Mouse (Mus musculus) MEL (cell line): ENCODE data around the gene Bnip2. TPM values are rescaled to one million over a fixed set of nuclear protein-coding genes. Genes with fewer than 3 reads are reported as not detected.

Experiments
- DNase-seq: peaks from one replicate; pipeline ENCODE4 v3.0.0; 2011; ENCODE audit warnings: low read depth, low spot score
- H3K27ac ChIP-seq: 2 replicates; pipeline ENCODE4 v1.5.1; 2012; ENCODE audit warnings: low read depth, mild to moderate bottlenecking, control low read depth, low read length, moderate library complexity; ENCODE audit not compliant: control insufficient read depth
- H3K27me3 ChIP-seq, 2 experiments: fragments of 150-350 bp in 1 of 2; sonication (generic) in 1 of 2; 2 replicates each; pipeline ENCODE4 v1.6.1; 2012; ENCODE audit warnings: low read length in 2 of 2, mild to moderate bottlenecking in 2 of 2, improper control_type of control experiment in 1 of 2, moderate library complexity in 1 of 2; ENCODE audit not compliant: insufficient read depth in 2 of 2, control insufficient read depth in 1 of 2
- H3K36me3 ChIP-seq, 2 experiments: 2 replicates each; pipeline ENCODE4 v1.6.1; 2012 to 2014; ENCODE audit warnings: low read length in 2 of 2, improper control_type of control experiment in 1 of 2, inconsistent platforms in 1 of 2, mild to moderate bottlenecking in 1 of 2; ENCODE audit not compliant: insufficient read depth in 2 of 2, control insufficient read depth in 1 of 2
- H3K4me1 ChIP-seq, 2 experiments: fragments of 150-350 bp in 1 of 2; sonication (generic) in 1 of 2; 2 replicates each; pipeline ENCODE4 v1.6.1; 2012; ENCODE audit warnings: low read length in 2 of 2, improper control_type of control experiment in 1 of 2, mild to moderate bottlenecking in 1 of 2; ENCODE audit not compliant: insufficient read depth in 2 of 2, control insufficient read depth in 1 of 2
- H3K4me3 ChIP-seq, 2 experiments: fragments of 150-350 bp in 1 of 2; sonication (generic) in 1 of 2; 2 replicates each; pipeline ENCODE4 v1.5.1; 2012; ENCODE audit warnings: low read depth in 2 of 2, low read length in 2 of 2, mild to moderate bottlenecking in 2 of 2, moderate library complexity in 2 of 2, control low read depth in 1 of 2, improper control_type of control experiment in 1 of 2; ENCODE audit not compliant: control insufficient read depth in 1 of 2, insufficient read depth in 1 of 2
- H3K79me2 ChIP-seq: 2 replicates; pipeline ENCODE4 v1.6.1; 2012; ENCODE audit warnings: mild to moderate bottlenecking, low read length, moderate library complexity; ENCODE audit not compliant: control insufficient read depth, poor library complexity, insufficient read depth
- H3K9ac ChIP-seq: 2 replicates; pipeline ENCODE4 v1.6.1; 2012; ENCODE audit warnings: low read depth, mild to moderate bottlenecking, control low read depth, low read length, moderate library complexity; ENCODE audit not compliant: control insufficient read depth, poor library complexity, severe bottlenecking
- H3K9me3 ChIP-seq: fragments of 150-350 bp; sonication (generic); replicated peaks from 2 replicates; pipeline ENCODE4 v1.6.1; 2012; ENCODE audit warnings: mild to moderate bottlenecking, low read length, improper control_type of control experiment, moderate library complexity; ENCODE audit not compliant: insufficient read depth
- BHLHE40 ChIP-seq: IDR thresholded peaks from 2 replicates; pipeline ENCODE4 v1.6.1; 2012; ENCODE audit warnings: low read depth, mild to moderate bottlenecking, inconsistent platforms, low read length, improper control_type of control experiment, borderline replicate concordance
- CTCF ChIP-seq, 3 experiments: IDR thresholded peaks in 2 of 3; conservative IDR thresholded peaks in 1 of 3; 2 replicates each; pipeline ENCODE4 v1.5.1; 2011 to 2012; ENCODE audit warnings: low read length in 3 of 3, low read depth in 2 of 3, mild to moderate bottlenecking in 2 of 3, improper control_type of control experiment in 1 of 3, inconsistent platforms in 1 of 3, mixed read lengths in 1 of 3, moderate library complexity in 1 of 3; ENCODE audit not compliant: control insufficient read depth in 1 of 3, insufficient read depth in 1 of 3, poor library complexity in 1 of 3, severe bottlenecking in 1 of 3
- E2F4 ChIP-seq: IDR thresholded peaks from 2 replicates; pipeline ENCODE4 v1.6.1; 2011; ENCODE audit warnings: low read depth, low read length, improper control_type of control experiment, borderline replicate concordance
- ELF1 ChIP-seq: IDR thresholded peaks from 2 replicates; pipeline ENCODE4 v1.6.1; 2014; ENCODE audit warnings: low read depth, mild to moderate bottlenecking, inconsistent platforms, low read length, improper control_type of control experiment, moderate library complexity
- EP300 ChIP-seq, 2 experiments: IDR thresholded peaks; 2 replicates each; pipeline ENCODE4 v1.6.1; 2011; ENCODE audit warnings: improper control_type of control experiment in 2 of 2, low read length in 2 of 2, low read depth in 1 of 2, mild to moderate bottlenecking in 1 of 2
- GATA1 ChIP-seq: IDR thresholded peaks from 2 replicates; pipeline ENCODE4 v1.6.1; 2011; ENCODE audit warnings: low read depth, low read length, improper control_type of control experiment
- MAFK ChIP-seq: IDR thresholded peaks from 2 replicates; pipeline ENCODE4 v1.6.1; 2011; ENCODE audit warnings: low read depth, mild to moderate bottlenecking, low read length, improper control_type of control experiment, borderline replicate concordance
- MAZ ChIP-seq: IDR thresholded peaks from 2 replicates; pipeline ENCODE4 v1.6.1; 2012; ENCODE audit warnings: low read depth, mild to moderate bottlenecking, inconsistent platforms, low read length, improper control_type of control experiment
- MXI1 ChIP-seq: IDR thresholded peaks from 2 replicates; pipeline ENCODE4 v1.6.1; 2011; ENCODE audit warnings: mild to moderate bottlenecking, low read depth, low read length, improper control_type of control experiment
- MYC ChIP-seq: IDR thresholded peaks from 2 replicates; pipeline ENCODE4 v1.6.1; 2011; ENCODE audit warnings: low read depth, mild to moderate bottlenecking, low read length, improper control_type of control experiment, moderate library complexity
- NELFE ChIP-seq: IDR thresholded peaks from 2 replicates; pipeline ENCODE4 v1.6.1; 2011; ENCODE audit warnings: low read depth, low read length, improper control_type of control experiment
- RAD21 ChIP-seq: IDR thresholded peaks from 2 replicates; pipeline ENCODE4 v1.6.1; 2011; ENCODE audit warnings: mild to moderate bottlenecking, low read depth, low read length, improper control_type of control experiment
- RCOR1 ChIP-seq: IDR thresholded peaks from 2 replicates; pipeline ENCODE4 v1.6.1; 2012; ENCODE audit warnings: low read depth, mild to moderate bottlenecking, inconsistent platforms, low read length, improper control_type of control experiment
- SIN3A ChIP-seq: IDR thresholded peaks from 2 replicates; pipeline ENCODE4 v1.6.1; 2012; ENCODE audit warnings: low read length, improper control_type of control experiment, inconsistent platforms
- SMC3 ChIP-seq: IDR thresholded peaks from 2 replicates; pipeline ENCODE4 v1.6.1; 2011; ENCODE audit warnings: low read depth, low read length, improper control_type of control experiment
- TBP ChIP-seq: IDR thresholded peaks from 2 replicates; pipeline ENCODE4 v1.8.0; 2011; ENCODE audit warnings: low read depth, low read length, improper control_type of control experiment
- ZC3H11A ChIP-seq: IDR thresholded peaks from 2 replicates; pipeline ENCODE4 v1.6.1; 2012; ENCODE audit warnings: low read depth, mild to moderate bottlenecking, inconsistent platforms, low read length, improper control_type of control experiment
- ZMIZ1 ChIP-seq: IDR thresholded peaks from 2 replicates; pipeline ENCODE4 v1.6.1; 2012; ENCODE audit warnings: low read depth, mild to moderate bottlenecking, inconsistent platforms, low read length, improper control_type of control experiment, moderate library complexity
- polyA plus RNA-seq, 2 experiments: library from polyadenylated mRNA; stranded (reverse) in 1 of 2; unstranded in 1 of 2; fragments of >175 nt in 1 of 2; fragments of >200 nt in 1 of 2; gene quantifications; 2 replicates each; pipeline versions ENCODE4 v1.2.1 to v1.2.4; 2012; ENCODE audit warnings: low replicate concordance in 2 of 2, low read depth in 1 of 2; ENCODE audit not compliant: insufficient read length in 2 of 2, insufficient read depth in 1 of 2, missing spikeins in 1 of 2
- total RNA-seq: library from RNA; depleted of rRNA; stranded (reverse); fragments of 300-350 nt; gene quantifications from 2 replicates; pipeline ENCODE4 v1.2.3, GENCODE M21; 2012

Bnip2 gene
- total and polyA plus RNA-seq, 3 experiments, result 49.7 to 57.2 TPM; not detected in 1

GRCm38 (mm10) chr9:69999318-69999717, 10.1 kb downstream of the Bnip2 start:
- Histone ChIP-seq H3K4me3 (no peak overlapping the region), H3K27me3 (no peaks in the 10 kb centered on the region), H3K4me1 (no peaks in the 10 kb centered on the region; a peak in 1 of 4 replicates)
- TF ChIP-seq MAFK, result no peak
- TF ChIP-seq E2F4, result no peak
- TF ChIP-seq ZC3H11A, result 0 out of 2 replicates have a peak, but pooled peaks have one; percentile 8
- TF ChIP-seq RAD21, result peak; percentile 32
- no peak for TF ChIP-seq TBP
- TF ChIP-seq BHLHE40, result no peak
- peak; percentile 30 for TF ChIP-seq SMC3
- TF ChIP-seq GATA1, result no peak
- peak; percentile 35 to 50 (median 42) for TF ChIP-seq CTCF (IDR thresholded peaks at IDR 0.05 in 2 of 3, conservative IDR thresholded peaks at IDR 0.05 in 1 of 3; ENCODE audit: control insufficient read depth in 1 of 3, insufficient read depth in 1 of 3, low read depth in 2 of 3, low read length in 3 of 3, poor library complexity in 1 of 3, severe bottlenecking in 1 of 3)
- no peak for TF ChIP-seq EP300 (IDR thresholded peaks at IDR 0.05; ENCODE audit: low read depth in 1 of 2, low read length in 2 of 2)
- TF ChIP-seq, all 39 proteins: peak for 4
- Histone ChIP-seq H3K9me3 (no peaks in the 10 kb centered on the region), H3K9ac (no peak overlapping the region), H3K79me2 (peaks cover 2% of the 10 kb centered on the region; the same call in 1 of the 2 replicates), H3K36me3 (peaks cover 0 to 19% of the 10 kb centered on the region in 2 experiments; a peak in 2 of 4 replicates), H3K27ac (no peak overlapping the region)
- DNase-seq, result peak; percentile 54

DNA sequence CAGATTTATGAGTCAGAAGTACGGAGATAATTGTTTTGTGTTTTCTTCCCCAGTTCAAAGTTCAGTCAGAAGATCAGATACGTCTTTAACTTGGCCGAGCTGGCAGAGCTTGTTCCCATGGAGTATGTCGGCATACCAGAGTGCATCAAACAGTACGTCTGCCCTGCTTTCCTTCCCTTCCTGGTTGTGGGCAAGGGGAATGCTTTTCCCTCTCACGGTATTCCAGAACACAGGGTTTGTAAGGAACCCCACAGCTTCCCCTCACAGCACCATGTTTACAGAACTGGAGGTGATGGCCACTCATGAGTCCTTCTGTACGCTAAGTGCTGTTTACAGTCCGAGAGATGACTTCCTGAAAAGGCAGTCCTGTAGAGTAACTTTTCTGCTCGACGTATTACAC, 14.2 kb downstream of the Bnip2 start:
- H3K9ac ChIP-seq, result no peak overlapping the region
- peaks cover 0 to 3% of the 10 kb centered on the region in 2 experiments; a peak in 2 of 4 replicates for H3K4me1 ChIP-seq
- TF ChIP-seq EP300 (IDR thresholded peaks at IDR 0.05; ENCODE audit: low read depth in 1 of 2, low read length in 2 of 2) (no peak), SIN3A (no peak), ELF1 (no peak), MXI1 (no peak), ZMIZ1 (no peak), RCOR1 (no peak), E2F4 (no peak), MYC (no peak), NELFE (no peak), MAZ (no peak)
- no peaks in the 10 kb centered on the region for H3K27me3 ChIP-seq
- no peak overlapping the region for H3K27ac ChIP-seq
- H3K4me3 ChIP-seq, result no peak overlapping the region
- H3K79me2 ChIP-seq, result no peaks in the 10 kb centered on the region
- no peaks in the 10 kb centered on the region for H3K9me3 ChIP-seq
- peaks cover 0 to 28% of the 10 kb centered on the region in 2 experiments; a peak in 3 of 4 replicates for H3K36me3 ChIP-seq
- no peak for DNase-seq
